Mouse (Mus musculus): ENCODE data around the gene Fam57a. TPM values are rescaled to one million over a fixed set of nuclear protein-coding genes. Genes with fewer than 3 reads are reported as not detected.

The Fam57a gene
- total RNA-seq (2023), result 1 to 10 TPM; 1.1 to 1.2 TPM

DNA sequence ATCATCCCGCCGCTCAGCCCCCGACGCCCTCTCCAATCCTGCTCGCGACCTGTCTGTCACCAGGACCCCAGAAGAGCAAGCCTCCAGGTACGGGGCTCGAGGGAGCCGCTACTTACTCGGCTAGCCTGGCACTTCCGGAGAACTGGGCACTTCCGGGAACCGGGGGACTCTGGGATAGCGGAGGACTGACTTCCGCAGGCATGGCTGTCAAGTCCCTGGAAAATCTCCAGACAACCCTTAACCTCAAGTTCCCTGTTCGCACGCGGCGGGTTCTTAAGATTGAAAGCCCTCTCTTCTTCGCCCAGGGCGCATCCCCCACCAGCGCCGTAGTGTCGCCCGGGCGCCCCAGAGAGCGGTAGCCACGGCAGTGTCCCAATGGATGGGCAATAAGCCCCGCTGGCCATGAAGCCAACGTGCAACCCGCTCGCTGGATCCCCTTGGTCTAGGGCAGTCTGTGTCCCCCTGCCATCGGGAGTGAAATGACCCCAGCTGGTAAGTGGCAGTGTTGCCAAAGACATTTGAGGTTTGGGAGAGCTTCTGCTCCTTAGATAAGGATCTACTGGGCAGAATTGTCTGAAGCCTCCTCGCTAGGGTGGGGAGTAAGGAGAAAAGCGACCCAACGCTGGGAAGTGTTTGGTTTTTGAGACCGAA is at the start of gene Fam57a, which contains the start of gene Vps53:
Gene Fam57a, plus strand, starts transcription at position 177 of the 651 bp plus-strand sequence.
Gene Vps53, minus strand, starts transcription at position 153 of the 651 bp plus-strand sequence.

DNA sequence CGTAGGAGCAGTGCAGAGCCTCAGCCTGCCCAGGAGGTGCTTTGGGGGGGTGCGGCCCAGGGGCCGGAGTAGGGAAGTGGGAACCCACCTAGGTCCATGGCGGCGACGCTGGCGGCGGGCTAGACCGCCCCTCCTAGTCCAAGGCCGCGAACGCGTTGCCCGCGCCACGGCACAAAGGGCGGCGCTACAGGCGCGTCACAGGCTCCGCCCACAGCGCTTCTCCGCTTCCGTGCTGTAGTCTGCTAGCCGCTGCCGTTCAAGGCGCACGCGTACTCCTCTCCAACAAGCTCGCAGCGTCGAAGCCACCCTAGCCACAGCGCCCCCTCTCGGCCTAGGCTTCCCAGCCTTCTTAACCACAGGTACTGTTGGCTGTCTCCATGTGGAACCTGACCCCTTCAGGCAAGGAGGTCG is 37.9 kb downstream of the Fam57a start, which contains the start of the genes Dbil5 and Gemin4:
Gene Dbil5, plus strand, starts transcription at position 219 of the 411 bp plus-strand sequence.
Gene Gemin4, minus strand, starts transcription at position 275 of the 411 bp plus-strand sequence.

DNA sequence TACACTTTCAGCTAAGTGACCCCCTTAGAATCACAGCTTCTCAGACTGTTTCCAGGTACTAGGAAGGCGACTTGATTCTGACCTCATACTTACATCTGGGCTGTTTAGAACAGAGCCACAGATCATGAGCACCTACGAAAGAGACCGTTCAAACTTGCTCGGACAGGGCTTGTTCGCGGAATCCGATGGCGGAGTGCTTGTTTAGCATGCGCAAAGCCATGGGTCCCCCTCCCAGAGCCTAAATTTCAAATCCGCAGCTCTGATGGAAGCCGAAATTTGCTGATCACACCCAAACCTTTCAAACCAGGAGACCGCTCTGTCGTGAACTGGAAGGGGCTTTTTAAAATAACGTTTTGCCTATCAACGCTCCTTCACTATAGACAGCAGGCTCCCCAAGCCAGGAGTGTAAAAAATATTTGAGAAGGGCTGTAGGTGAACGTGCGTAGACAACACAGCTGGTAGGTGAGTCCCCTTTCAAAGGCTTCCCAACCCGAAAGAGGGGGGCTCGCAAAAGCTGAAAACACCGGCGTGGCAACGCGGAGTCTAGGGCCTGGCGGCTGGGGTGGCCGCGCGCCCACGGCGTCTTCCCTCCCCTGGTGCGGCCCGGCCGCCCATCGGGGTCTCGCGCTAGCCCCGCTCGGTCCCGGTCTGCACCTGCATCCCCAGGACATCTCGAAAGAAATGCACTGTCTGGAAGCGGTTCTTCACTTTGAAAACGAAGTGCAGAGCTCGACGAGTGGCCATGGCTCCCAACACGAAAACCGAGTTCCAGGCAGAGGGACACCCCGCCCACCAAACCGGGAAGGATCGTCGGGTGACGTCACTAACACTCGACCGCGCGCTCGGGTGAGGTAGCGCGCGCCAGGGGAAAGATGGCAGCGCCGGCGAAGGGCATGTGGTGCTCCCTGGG is 63.7 kb downstream of the Fam57a start, which contains the start of the genes Mrm3 and Glod4:
Gene Mrm3, plus strand, starts transcription at position 815 of the 910 bp plus-strand sequence.
Gene Glod4, minus strand, starts transcription at position 825 of the 910 bp plus-strand sequence.

Other genes with a start within 250 kb of the Fam57a start
- 1 to 10 TPM; 2.5 to 2.9 TPM for gene Rph3al, start 241.2 kb upstream of the Fam57a start, total RNA-seq (2023)
- gene 1700016K19Rik, start 179.8 kb upstream of the Fam57a start, total RNA-seq (2023), result not detected
- 100 to 1,000 TPM; 166 to 173 TPM for gene Rflnb, start 151.9 kb upstream of the Fam57a start, total RNA-seq (2023)
- 10 to 100 TPM; 39.2 to 41.0 TPM for gene Vps53, start within 50 bp of the Fam57a start, total RNA-seq (2023)
- under 1 TPM in 1 of 2 experiments, not detected in 1; 0.97 TPM for gene Dbil5, start 37.9 kb downstream of the Fam57a start, total RNA-seq (2023)
- gene Gemin4, start 38.0 kb downstream of the Fam57a start, total RNA-seq (2023), result 1 to 10 TPM in 1 of 2 experiments, not detected in 1; 1.1 TPM
- 1 to 10 TPM; 2.4 to 4.6 TPM for gene Mrm3, start 64.0 kb downstream of the Fam57a start, total RNA-seq (2023)
- 10 to 100 TPM; 27.9 to 28.0 TPM for gene Glod4, start 64.1 kb downstream of the Fam57a start, total RNA-seq (2023)
- 10 to 100 TPM; 20.1 to 22.9 TPM for gene Nxn, start 219.5 kb downstream of the Fam57a start, total RNA-seq (2023)
- 10 to 100 TPM in 1 of 2 experiments, 1 to 10 TPM in 1; 9.3 to 11.9 TPM for gene Timm22, start 227.3 kb downstream of the Fam57a start, total RNA-seq (2023)

Measured in neutrophil, adult 59 days (primary cell).